Mouse (Mus musculus) heart, adult 2 months (tissue): ENCODE measurements around the gene Luzp2. TPM values are rescaled to one million over a fixed set of nuclear protein-coding genes. Genes with fewer than 3 reads are reported as not detected.

Experiments used
- DNase-seq, 2 experiments: peaks; one replicate each; pipeline ENCODE4 v3.0.0; 2021
- H3K27ac ChIP-seq: fragments of 200-600 bp; 2 replicates; pipeline ENCODE4 v1.8.1; 2022
- H3K27me3 ChIP-seq: fragments of 200-500 bp; 2 replicates; pipeline ENCODE4 v1.6.1; 2012; ENCODE audit warnings: mild to moderate bottlenecking, low read length, inconsistent platforms, mixed read lengths; ENCODE audit not compliant: control insufficient read depth, insufficient read depth
- H3K36me3 ChIP-seq: fragments of 200-500 bp; 2 replicates; pipeline ENCODE4 v1.6.1; 2012; ENCODE audit warnings: low read length, inconsistent platforms; ENCODE audit not compliant: control insufficient read depth, insufficient read depth
- H3K4me1 ChIP-seq: fragments of 200-500 bp; 2 replicates; pipeline ENCODE4 v1.6.1; 2011; ENCODE audit warnings: low read length; ENCODE audit not compliant: control insufficient read depth, insufficient read depth
- H3K4me3 ChIP-seq: fragments of 200-600 bp; 2 replicates; pipeline ENCODE4 v1.8.1; 2022
- H3K79me2 ChIP-seq: fragments of 200-500 bp; replicated peaks from 2 replicates; pipeline ENCODE4 v1.6.1; 2012; ENCODE audit warnings: mild to moderate bottlenecking, inconsistent platforms, low read length, moderate library complexity, mixed read lengths; ENCODE audit not compliant: control insufficient read depth, insufficient read depth
- H3K9ac ChIP-seq: fragments of 200-500 bp; 2 replicates; pipeline ENCODE4 v1.6.1; 2012; ENCODE audit warnings: low read depth, mild to moderate bottlenecking, control low read depth, inconsistent platforms, low read length, mixed read lengths
- CTCF ChIP-seq: fragments of 200-600 bp; IDR thresholded peaks from 2 replicates; pipeline ENCODE4 v1.8.1; 2022; ENCODE audit warnings: antibody characterized with exemption, mild to moderate bottlenecking, moderate library complexity
- EP300 ChIP-seq: fragments of 200-500 bp; IDR thresholded peaks from 2 replicates; pipeline ENCODE4 v1.6.1; 2011; ENCODE audit warnings: low read depth, low read length, control low read depth; ENCODE audit not compliant: insufficient read depth
- POLR2A ChIP-seq: fragments of 200-500 bp; IDR thresholded peaks from 2 replicates; pipeline ENCODE4 v1.6.1; 2011; ENCODE audit warnings: mild to moderate bottlenecking, low read depth, low read length, control low read depth; ENCODE audit not compliant: insufficient read depth
- WGBS: fragments of 180-500 bp; shearing (Covaris S2); methylation state at CpG from one replicate; pipeline ENCODE4 v1.1.7; 2018; 5-methylcytosine and 5-hydroxymethylcytosine counted together
- intact Hi-C: fragments of 180-260 bp; cut with DNase I; formaldehyde crosslinking; loops from one replicate; pipeline ENCODE4 v1.15.1; 2025
- polyA plus RNA-seq: library from polyadenylated mRNA; depleted of rRNA; stranded (reverse); fragments of >200 nt; gene quantifications from 2 replicates; pipeline ENCODE4 v1.2.3, GENCODE M21; 2012
- total RNA-seq, 2 experiments: library from RNA; stranded (reverse); gene quantifications; 2 replicates each; pipeline ENCODE4 v1.2.3; 2021

Gene Luzp2
- total and polyA plus RNA-seq, 3 experiments: 0.04 to 0.13 (median 0.09) TPM

- Histone ChIP-seq H3K27ac (no peak overlapping the region), H3K4me1 (no peaks in the 10 kb centered on the region), H3K4me3 (no peak overlapping the region), H3K36me3 (no peaks in the 10 kb centered on the region), H3K9ac (no peak overlapping the region), H3K79me2 (no peaks in the 10 kb centered on the region), H3K27me3 (peaks cover 1% of the 10 kb centered on the region; the same call in 1 of the 2 replicates)
- DNase-seq: no peak
- WGBS: 64% methylated on average over 4 of the region's 4 CpGs
- intact Hi-C loops: loop anchor here (10.0 kb wide), 1 partner anchor 872 kb away; no protein-coding TSS in a partner anchor
- no peak for TF ChIP-seq CTCF
- no peak for TF ChIP-seq POLR2A
- TF ChIP-seq EP300: no peak
Measured at GRCm38 (mm10) chr7:54842807-54843335, 7.6 kb downstream of the Luzp2 start.

GRCm38 (mm10) chr7:54845875-54846691, 10.8 kb downstream of the Luzp2 start:
- Histone ChIP-seq H3K9ac (no peak overlapping the region), H3K27ac (no peak overlapping the region), H3K36me3 (no peaks in the 10 kb centered on the region), H3K4me3 (no peak overlapping the region), H3K4me1 (no peaks in the 10 kb centered on the region), H3K27me3 (no peaks in the 10 kb centered on the region), H3K79me2 (no peaks in the 10 kb centered on the region)
- TF ChIP-seq POLR2A: no peak
- TF ChIP-seq EP300: no peak
- peak; percentile 66 for TF ChIP-seq CTCF
- 84% methylated on average over 8 of the region's 8 CpGs for whole genome bisulfite sequencing
- intact Hi-C loops: loop anchor here (10.0 kb wide), 1 partner anchor 869 kb away; no protein-coding TSS in a partner anchor
- no peak for DNase-seq

DNA sequence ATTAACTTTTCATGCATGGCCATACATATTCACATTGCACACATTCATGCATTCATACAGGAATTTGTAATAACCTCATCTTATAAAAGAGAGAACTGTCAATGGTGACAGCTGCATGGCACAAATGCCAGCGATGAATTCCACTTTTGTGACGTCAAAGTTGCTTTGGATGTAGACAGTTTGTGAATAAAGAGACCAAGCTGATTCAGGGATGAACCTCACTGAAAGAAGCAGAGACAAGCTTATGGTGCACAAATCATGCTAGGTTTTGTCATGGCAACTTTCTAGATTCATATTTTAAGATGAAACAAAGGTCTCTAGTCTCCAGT, 11.4 kb downstream of the Luzp2 start:
- WGBS: 75% methylated on average over 2 of the region's 2 CpGs
- Histone ChIP-seq H3K4me3 (no peak overlapping the region), H3K79me2 (no peaks in the 10 kb centered on the region), H3K4me1 (no peaks in the 10 kb centered on the region), H3K9ac (no peak overlapping the region), H3K36me3 (no peaks in the 10 kb centered on the region), H3K27ac (no peak overlapping the region), H3K27me3 (no peaks in the 10 kb centered on the region)
- TF ChIP-seq CTCF (no peak), POLR2A (no peak), EP300 (no peak)
- no peak for DNase-seq
- intact Hi-C loops: loop anchor here (10.0 kb wide), 1 partner anchor 868 kb away; no protein-coding TSS in a partner anchor

- no peaks in the 10 kb centered on the region for H3K36me3 ChIP-seq
- intact Hi-C loops: no loop called here
- H3K4me3 ChIP-seq: no peak overlapping the region
- 63% methylated on average over 1 of the region's 1 CpGs for WGBS
- no peak overlapping the region for H3K9ac ChIP-seq
- no peak for DNase-seq
- no peaks in the 10 kb centered on the region for H3K27me3 ChIP-seq
- no peaks in the 10 kb centered on the region for H3K4me1 ChIP-seq
- H3K27ac ChIP-seq: no peak overlapping the region
- H3K79me2 ChIP-seq: no peaks in the 10 kb centered on the region
- no peak for TF ChIP-seq POLR2A
- no peak for TF ChIP-seq CTCF
- TF ChIP-seq EP300: no peak
Measured at GRCm38 (mm10) chr7:54852860-54853259, 17.6 kb downstream of the Luzp2 start.

DNA sequence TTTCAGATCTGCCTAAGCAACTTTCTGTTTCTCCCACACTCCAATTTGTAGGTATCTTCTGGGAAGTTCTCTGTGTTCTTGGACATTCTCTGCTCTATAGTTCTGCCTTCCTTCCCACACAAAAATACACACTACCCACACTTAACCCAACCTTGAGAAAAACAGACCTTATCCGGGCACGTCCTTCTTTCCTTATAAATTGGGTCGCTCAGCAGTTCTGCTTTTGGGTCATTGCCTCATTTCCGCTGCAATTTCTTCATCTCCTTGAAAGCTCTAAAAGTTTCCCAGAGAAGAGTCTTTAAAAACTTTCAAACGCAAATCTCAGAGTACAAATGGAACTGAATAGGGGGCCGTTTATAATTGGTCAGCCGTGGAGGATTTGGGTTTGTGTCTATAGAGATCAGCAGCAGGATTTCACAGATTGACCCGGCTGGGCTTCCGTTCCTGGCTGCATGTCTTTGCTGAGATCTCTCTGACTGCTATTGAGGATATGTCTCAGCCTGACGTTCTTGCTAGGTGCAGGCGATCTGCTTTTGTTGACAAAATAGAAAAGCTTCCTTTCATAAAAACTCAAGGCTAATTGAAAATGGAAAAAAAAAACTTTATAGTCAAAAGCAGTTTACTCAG, 26.0 kb downstream of the Luzp2 start:
- no peaks in the 10 kb centered on the region for H3K79me2 ChIP-seq
- no peak overlapping the region for H3K27ac ChIP-seq
- H3K36me3 ChIP-seq: no peaks in the 10 kb centered on the region
- intact Hi-C loops: no loop called here
- TF ChIP-seq POLR2A (no peak), EP300 (no peak), CTCF (no peak)
- H3K27me3 ChIP-seq: no peaks in the 10 kb centered on the region
- no peak overlapping the region for H3K9ac ChIP-seq
- no peak for DNase-seq
- WGBS: 81% methylated on average over 11 of the region's 11 CpGs
- H3K4me1 ChIP-seq: no peaks in the 10 kb centered on the region
- H3K4me3 ChIP-seq: no peak overlapping the region

GRCm38 (mm10) chr7:54878928-54879644, 43.8 kb downstream of the Luzp2 start:
- Histone ChIP-seq H3K9ac (no peak overlapping the region), H3K36me3 (no peaks in the 10 kb centered on the region), H3K27me3 (no peaks in the 10 kb centered on the region), H3K27ac (no peak overlapping the region), H3K4me1 (no peaks in the 10 kb centered on the region), H3K79me2 (no peaks in the 10 kb centered on the region), H3K4me3 (no peak overlapping the region)
- intact Hi-C loops: no loop called here
- TF ChIP-seq POLR2A: no peak
- no peak for DNase-seq
- WGBS: 66% methylated on average over 4 of the region's 4 CpGs
